Mouse (Mus musculus): ENCODE results near the gene Rtn1.

Gene Rtn1

DNA sequence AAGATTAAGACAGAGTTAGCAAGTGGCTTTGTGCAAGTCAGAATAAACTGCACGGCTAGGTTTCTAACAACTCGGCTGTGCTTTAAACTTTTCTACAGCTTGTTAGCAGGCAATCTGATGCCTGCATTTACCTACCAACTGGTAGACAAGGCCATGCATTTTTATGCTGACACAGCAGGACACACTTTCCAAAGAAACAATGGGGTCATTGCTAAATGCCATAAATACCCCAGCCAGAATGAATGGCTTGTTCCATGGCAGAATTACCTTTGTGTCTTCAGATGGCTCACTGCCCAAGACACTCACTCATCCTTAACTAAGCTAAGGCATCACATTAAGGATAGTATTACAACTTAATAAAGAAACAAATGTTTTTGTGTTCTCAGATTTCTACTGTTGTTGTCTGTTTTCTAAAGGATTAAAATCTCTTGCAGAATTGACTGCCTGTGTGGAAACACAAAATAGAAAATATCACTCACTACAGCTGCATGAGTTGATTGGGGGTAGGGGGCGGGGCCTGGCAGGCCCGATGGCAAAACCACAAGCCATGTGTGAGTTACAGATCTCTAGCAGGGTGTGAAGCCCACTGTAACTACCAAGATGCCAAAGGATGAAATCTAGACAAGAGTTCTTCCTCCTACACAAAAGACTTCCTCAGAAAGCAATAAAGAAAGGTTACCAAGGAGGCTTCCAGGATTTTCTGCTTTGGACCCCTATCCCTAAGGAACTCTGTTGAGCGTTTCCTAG is 129.6 kb downstream of the Rtn1 start:
- DNase-seq (ENCODE audit: low read depth, low spot score) = no peak

- no peak for DNase-seq (ENCODE audit: low read depth, low spot score)
Measured at GRCm38 (mm10) chr12:72273721-72274414, 135.0 kb downstream of the Rtn1 start.

GRCm38 (mm10) chr12:72267614-72268013 is 141.2 kb downstream of the Rtn1 start:
- no peak for DNase-seq (ENCODE audit: low read depth, low spot score)

DNA sequence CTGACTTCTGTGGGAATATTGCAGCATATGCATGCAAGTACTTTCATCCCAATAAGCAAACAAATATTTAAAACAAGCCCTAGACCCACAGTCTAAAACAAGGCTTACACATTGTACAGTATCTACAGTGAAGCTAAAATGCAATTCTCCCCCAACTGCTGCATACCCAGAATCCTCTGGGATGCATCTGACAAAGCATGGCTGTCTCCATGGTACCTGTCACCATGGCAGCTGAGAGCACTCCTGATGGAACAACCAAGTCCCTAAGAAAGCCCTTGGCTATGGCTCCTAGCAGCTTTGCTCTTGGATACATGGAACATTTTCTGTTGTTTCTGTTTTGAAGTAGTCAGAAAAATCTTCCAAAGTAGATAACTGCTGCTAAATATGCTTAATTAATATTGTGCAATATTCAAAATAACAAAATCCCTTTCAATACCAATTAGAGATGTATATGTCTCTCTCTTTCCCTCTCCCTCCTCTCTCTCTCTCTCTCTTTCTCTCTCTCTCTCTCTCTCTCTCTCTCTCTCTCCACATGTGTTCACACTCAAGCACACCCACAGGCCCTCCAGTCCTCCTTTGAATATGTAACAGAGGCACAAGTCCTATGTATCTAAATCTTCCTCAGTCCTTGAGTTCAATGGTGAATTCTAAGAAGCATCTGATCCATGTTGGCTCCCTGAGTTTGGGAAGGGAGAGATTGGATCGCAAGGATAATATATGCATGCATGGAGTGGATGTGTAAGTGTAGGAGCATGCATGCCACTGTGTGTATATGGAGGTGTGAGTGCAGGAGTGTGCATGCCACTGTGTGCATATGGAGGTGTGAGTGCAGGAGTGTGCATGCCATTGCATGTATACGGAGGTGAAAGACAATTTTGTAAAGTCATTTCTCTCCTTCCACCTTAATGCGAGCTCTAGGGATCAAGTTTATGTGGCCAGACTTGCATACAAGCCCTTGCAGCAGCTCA is 143.3 kb downstream of the Rtn1 start:
- no peak for DNase-seq (ENCODE audit: low read depth, low spot score)

- no peak for DNase-seq (ENCODE audit: low read depth, low spot score)
Measured at GRCm38 (mm10) chr12:72263213-72264103, 145.4 kb downstream of the Rtn1 start.

DNA sequence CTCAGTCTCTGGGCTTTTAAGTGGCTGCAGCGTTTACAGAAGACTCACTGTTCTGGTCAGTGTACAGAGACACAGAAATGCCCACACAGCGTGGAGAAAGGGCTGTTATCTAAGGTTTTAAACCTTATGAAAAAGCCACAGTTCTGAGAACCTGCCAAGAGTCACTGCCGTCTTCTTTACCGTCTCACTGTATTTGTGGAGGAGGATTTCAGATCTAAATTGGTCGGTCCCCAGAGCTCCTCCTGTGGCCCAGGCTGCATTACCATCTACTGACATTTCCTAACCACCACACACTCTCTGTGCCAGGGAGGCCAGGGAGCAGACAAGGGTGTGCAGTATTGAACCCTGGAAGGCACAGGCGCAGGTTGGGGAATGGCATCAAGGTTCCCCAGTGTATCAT is 151.9 kb downstream of the Rtn1 start:
- DNase-seq (ENCODE audit: low read depth, low spot score) = no peak

DNA sequence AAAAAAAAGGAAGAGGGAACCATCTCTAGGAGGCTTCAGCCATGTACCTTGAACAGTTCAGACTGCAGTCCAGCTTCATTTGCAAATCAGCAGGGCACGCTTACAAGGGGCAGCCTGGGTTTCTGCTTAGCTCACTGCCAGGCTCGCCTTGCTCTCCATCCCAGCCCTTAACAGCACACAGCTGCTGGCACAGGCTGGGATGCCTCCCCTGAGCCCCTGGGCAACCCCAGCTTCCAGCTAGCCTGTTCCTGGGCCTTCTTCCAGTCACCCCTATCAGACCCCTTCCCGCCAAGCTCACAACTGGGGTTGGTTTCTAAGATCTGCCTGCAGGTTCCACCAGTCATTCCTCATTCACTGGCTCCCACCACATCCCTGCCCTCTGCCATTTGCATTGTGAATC is 155.8 kb downstream of the Rtn1 start:
- DNase-seq (ENCODE audit: low read depth, low spot score) = no peak

- DNase-seq (ENCODE audit: low read depth, low spot score) = no peak
Measured at GRCm38 (mm10) chr12:72251890-72252445, 156.9 kb downstream of the Rtn1 start.

- no peak for DNase-seq (ENCODE audit: low read depth, low spot score)
Measured at GRCm38 (mm10) chr12:72244951-72245350, 163.9 kb downstream of the Rtn1 start.

GRCm38 (mm10) chr12:72242807-72243206 is 166.0 kb downstream of the Rtn1 start:
- no peak for DNase-seq (ENCODE audit: low read depth, low spot score)

- DNase-seq (ENCODE audit: low read depth, low spot score) = no peak
Measured at GRCm38 (mm10) chr12:72240506-72240905, 168.3 kb downstream of the Rtn1 start.

GRCm38 (mm10) chr12:72239230-72239894 is 169.5 kb downstream of the Rtn1 start:
- DNase-seq (ENCODE audit: low read depth, low spot score) = no peak

DNA sequence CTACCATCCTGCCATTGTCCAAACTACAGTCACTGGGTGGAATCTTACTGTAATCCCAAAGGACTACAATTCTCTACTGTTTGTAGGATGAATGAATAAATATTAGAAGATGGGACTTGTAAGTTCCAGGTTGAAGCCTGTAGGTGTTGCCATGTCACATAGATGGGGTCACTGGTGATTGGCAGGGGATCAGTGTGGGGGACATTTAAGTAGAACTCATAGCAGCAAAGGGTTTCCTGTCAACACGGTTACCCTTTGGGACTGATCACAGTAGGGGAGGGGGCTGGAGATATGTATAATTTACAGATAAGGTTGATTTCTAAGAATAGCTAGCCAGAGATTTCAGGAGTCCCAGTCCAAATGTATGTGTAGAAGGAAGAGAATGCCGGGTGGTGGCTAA is 171.6 kb downstream of the Rtn1 start:
- no peak for DNase-seq (ENCODE audit: low read depth, low spot score)

DNA sequence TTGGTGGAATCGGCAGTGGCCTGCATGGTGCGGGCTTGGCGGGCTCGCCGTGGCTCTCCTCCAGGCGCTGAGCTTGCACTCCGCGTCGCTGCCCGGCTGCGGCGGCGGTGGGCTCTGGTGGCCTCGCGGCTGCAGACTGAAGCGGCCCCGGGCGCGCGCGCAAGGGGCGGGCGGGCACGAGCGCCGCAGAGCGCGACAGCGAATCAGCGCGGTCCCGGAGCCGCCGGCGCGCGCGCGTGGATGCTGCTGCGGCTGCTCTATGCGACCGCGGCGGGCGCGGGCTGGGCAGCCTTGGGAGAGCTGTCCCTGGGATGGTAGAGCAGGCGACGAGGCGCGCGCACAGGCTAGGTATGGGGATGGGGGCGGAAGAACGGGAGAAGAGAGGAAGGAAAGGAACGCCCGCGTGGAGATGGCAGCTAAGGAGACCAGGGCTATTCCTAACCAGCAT is 172.3 kb downstream of the Rtn1 start:
- peak; percentile 65 for DNase-seq (ENCODE audit: low read depth, low spot score)

DNA sequence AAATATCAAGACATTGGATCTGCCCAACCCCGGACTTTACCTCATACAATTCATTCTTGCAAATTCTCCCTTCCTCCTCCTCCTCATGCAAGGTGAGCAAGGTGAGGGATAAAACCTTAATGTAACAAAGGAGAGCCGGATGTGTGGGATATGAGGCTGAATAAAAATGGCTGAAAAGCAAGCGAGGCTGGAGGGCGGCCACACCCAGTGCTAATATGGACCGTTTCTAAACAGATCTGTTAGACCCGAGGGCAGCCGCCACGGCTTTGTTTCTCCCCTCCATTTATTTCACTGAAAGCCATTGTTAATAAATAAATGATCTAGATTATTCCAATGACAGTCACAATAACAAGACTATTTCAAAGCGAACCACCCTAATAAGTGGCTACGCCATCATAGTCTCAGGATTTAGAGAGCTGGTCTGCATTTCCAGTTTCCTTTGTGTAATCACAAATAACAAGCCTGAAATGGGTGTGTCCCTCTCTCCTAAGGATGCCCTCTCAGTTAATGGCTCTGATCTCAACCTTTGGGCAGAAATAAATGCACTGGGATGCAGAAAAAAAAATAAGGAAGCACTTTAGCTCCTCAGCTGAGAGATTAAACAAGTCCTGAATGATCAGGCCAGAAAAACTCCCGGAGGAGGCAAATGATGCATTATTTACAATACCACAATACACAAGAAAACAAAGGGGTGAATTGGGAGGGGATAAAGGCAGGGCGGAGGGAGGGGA is 173.1 kb downstream of the Rtn1 start:
- DNase-seq (ENCODE audit: low read depth, low spot score) = no peak

- no peak for DNase-seq (ENCODE audit: low read depth, low spot score)
Measured at GRCm38 (mm10) chr12:72234966-72235365, 173.9 kb downstream of the Rtn1 start.

DNA sequence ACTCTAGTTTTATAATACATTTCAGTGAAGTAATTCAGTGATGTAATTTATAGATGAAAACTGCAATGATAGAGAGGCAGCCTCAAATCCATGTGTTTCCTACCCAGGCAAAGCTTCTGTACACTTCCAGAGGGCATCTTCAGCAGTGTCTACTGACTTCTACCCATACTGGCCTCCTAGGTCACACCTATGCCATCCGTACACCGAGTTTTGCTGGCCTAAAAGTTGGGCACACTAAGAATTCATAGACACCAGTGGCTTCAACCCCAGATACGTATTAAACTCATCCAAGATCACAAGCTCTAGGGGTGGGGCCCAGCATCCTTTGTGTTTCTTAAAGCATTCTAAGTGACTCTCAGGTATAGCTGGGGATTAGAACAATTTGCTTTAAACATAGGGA is 174.7 kb downstream of the Rtn1 start:
- no peak for DNase-seq (ENCODE audit: low read depth, low spot score)

DNA sequence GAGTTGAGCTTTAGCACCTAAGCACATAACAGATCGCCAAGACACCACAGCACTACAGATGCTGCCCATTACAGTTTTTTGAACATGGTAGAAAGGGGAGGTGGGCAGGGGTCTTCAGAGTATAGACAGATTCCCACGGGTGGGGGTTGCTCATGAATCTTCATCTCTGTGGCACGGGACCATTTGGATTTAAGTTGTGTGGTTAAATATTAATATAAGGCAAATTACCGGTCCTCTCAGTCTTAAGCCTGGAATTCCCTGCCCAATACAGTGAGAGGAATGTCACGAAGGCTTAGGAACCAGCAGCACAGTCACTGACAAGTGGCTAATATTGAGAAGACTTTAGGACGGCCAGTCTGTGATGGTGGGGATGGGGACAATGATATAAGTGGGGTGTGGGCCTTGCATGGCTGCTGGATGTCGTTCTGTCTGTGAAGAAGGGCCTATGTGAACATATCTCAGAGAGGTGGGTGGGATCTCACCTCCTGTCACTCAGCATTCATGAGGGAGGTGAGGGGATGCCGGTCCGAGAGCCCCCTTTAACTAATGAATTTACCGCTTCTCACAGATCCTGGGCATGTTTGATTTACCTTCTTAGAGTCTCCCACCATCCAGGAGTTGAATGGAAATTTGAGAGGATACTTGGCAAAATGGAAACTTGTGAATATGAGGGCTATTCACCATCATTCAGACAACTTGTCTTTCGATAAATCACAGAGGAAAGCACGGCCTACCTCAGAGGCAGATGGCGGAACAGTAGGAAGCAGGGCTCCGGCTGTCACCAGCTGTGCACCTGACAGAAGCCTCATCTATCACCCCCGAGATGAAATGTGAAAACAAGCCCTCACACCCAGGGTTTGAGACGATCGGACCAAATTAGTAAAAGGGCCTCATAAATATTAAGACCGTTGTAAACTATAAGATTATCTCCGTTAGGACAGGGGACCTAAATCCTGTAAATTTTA is 175.7 kb downstream of the Rtn1 start:
- DNase-seq (ENCODE audit: low read depth, low spot score) = no peak
